Mouse (Mus musculus) urinary bladder, adult 2 months (tissue): Measurements from ENCODE around the gene Zc3h4. TPM values are rescaled to one million over a fixed set of nuclear protein-coding genes. Genes with fewer than 3 reads are reported as not detected.
"Not testable (repeated sequence)": the region's sequence is repeated elsewhere in the genome, so short reads cannot be mapped to it uniquely, and the experiment has no call there.

ENCODE experiments used
- DNase-seq: peaks from one replicate; pipeline ENCODE4 v3.0.0; 2022; ENCODE audit warnings: low spot score
- polyA plus RNA-seq: library from polyadenylated mRNA; depleted of rRNA; stranded (reverse); fragments of >200 nt; gene quantifications from 2 replicates; pipeline ENCODE4 v1.2.3, GENCODE M21; 2012; rRNA removed

Gene Zc3h4
- polyA plus RNA-seq = 23.2 and 29.9 TPM in 2 replicates

DNA sequence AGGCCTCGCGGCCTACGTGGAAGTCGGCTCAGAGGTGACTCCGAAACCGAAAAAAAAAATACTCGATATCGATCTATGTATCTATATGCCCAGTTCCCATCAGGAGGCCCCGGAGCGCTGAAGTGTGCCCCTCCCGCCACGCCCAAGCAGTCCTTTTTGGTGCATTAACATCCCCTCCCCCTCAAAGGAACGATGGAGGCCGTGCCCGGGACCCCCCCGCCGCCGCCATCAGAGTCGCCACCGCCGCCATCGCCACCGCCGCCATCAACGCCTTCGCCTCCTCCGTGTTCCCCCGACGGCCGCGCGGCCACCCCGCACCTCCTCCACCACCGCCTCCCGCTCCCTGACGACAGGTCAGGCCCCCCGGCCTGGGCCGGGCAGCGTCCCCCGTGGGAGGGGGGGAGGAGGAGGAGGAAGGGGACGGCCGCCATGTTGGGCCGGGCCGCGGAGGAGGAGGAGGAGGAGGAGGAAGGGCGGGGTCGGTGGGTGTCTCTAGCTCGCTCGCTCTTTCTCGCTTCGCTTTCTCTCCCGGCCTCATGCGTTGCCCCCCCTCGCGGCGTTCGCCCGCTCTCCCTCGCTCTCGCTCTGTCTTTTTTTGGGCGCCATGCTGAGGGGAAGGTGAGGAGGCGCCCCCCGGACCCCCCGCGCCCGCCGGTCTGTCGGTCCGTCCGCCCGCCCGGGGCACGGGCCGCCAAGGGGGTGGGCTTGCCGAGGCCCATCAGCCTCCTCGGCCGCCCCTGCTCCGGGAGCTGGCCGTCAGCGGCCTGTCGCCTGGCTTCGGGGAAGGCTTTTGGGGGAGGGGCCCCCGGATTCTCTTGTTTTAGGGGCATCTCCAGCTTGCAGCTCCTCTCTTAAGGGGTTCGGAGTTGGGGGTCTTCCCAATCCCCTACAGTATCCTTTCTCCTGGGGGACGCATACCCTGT lies at the start of gene Zc3h4:
Gene Zc3h4 (plus strand): TSS at position 222 of the 923 bp plus-strand sequence.
- peak; percentile 95 for DNase-seq

DNA sequence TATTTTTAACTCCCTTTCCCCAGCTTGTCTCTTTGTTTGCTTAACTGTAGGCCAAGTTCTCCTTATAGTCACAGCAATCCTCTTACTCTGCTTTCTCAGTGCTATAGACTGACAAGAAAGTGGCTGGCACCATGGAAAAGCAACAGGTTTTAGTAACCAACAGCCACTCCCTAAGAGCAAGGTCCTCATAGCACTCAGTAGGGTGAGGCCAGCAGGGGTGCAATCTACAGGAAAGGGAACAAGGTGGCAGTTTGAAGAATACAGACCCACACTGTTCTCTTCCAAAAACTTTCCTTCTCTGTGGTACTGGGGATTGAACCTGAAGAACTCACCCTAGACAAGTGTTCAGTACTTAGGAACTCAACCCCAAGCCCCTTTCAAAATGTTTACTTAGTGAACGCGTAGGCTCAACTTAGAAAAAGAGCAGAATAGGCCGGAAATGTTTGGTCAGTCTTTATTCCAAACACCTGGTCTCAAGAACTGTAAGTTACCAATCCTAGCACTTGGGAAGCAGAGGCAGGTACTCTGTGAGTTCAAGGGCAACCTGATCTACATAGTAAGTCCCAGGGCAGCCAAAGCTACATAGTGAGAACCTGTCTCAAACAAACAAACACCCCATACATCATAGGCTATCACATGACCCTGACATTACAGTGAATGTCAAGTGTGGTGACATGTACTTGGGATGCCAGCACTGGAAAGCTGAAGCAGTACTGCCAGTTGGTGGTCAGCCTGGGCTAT lies 44.7 kb upstream of the Zc3h4 start:
- no peak for DNase-seq

- no peak for DNase-seq
Measured at GRCm38 (mm10) chr7:16357602-16358001, 43.1 kb upstream of the Zc3h4 start.

GRCm38 (mm10) chr7:16364319-16364718 lies 36.4 kb upstream of the Zc3h4 start:
- DNase-seq = no peak

DNA sequence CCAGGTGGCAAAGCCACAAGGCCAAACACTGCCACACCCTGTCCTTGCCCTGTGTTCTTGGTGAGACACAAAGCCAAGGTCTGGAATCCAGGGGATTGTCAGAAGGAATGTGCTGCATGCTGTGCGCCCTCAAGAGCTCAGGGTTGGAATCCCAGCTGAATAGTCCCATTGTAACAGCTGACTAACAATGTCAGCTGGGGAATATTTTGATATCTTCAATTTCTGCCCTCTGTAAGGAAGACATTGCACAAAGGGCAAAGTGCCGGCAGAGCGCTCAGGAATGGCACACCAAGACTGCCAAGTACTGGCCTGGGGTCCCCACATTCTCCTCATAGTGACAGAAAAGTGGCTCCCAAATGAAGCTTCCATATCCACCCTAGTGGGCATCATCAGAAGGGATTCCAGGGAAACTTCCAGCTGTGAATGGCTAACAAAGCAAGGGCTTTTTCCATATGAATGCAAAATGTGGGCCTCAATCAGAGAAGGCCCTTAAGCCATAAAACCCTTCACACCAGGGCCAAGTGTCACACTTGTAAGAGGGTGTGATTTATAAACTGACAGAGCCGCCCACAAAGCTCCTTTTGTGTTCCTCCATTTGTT lies 35.7 kb upstream of the Zc3h4 start:
- no peak for DNase-seq

- DNase-seq = no peak
Measured at GRCm38 (mm10) chr7:16366133-16366646, 34.5 kb upstream of the Zc3h4 start.

DNA sequence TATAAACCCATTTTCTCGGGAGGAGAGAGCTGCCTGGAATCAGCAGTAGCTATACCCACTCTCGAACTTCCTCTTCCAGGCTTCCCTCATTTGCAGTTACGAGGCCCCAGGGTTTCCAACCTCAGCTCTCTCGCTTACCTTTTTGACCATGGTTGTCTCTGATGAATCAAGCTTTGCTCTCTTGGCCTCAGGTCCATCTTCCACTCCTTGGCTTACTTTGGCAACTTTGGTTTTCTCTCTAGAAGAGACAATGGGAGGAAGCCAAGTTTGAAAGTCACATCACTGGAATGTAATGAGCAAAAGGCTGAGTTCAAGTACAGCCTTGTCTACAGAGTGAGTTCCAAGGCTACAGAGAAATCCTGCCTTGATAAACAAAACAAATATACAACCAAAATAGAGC lies 34.0 kb upstream of the Zc3h4 start:
- no peak for DNase-seq

DNA sequence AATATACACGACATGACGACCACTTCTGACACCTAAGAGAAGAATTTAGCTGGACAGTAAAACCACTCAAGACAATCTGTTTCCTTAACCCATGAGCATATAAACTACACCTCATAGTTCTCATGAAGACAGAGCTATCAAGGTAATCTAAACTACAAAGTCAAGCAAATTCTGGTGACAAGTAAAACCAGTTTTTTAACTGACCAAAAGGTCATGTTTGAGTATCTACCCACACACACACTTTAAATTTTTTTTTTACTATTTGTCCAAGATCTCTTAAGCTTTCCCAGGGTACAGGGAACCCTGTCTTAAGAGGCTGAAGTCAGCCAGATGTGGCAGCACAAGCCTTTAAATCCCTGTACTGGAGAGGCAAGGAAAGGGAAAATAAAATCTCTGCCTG lies 31.9 kb upstream of the Zc3h4 start:
- no peak for DNase-seq

DNA sequence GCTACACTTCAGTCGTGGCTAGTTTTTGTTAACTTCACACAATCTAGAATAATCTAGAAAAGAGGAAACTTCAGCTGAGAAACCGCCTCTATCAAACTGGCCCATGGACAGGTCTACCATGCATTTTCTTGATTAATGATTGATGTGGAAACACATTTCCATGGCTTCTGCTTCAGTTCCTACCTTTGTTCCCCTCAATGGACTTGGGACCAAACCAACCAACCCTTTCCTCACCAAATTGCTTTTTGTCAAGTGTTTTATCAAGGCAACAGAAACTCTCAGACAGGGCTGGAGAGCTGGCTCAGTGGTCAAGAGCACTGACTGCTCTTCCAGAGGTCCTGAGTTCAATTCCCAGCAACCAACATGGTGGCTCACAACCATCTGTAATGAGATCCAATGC lies 30.1 kb upstream of the Zc3h4 start:
- no peak for DNase-seq

GRCm38 (mm10) chr7:16373719-16374118 lies 27.0 kb upstream of the Zc3h4 start:
- DNase-seq = no peak

GRCm38 (mm10) chr7:16374989-16375388 lies 25.7 kb upstream of the Zc3h4 start:
- no peak for DNase-seq

GRCm38 (mm10) chr7:16376505-16376904 lies 24.2 kb upstream of the Zc3h4 start:
- DNase-seq = no peak

GRCm38 (mm10) chr7:16387160-16388041 lies 13.3 kb upstream of the Zc3h4 start, which contains the start of gene Sae1:
Gene Sae1 (minus strand): TSS chr7:16387806.
- DNase-seq = peak; percentile 92

DNA sequence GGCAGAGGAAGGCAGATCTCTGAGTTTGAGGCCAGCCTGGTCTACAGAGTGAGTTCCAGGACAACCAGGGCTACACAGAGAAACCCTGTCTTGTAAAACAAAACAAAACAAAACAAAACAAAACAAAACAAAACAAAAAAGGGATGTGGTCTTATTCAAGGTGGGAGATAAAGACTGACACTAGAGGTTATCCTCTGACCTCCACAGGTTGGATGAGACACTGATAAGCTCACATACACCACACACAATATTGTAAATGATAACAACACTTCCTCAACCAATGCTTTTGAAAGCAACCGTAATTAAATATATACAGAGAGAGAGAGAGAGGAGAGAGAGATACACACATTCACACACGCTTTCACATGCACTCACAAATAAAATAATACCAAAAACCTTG lies 10.8 kb upstream of the Zc3h4 start:
- not testable (repeated sequence) for DNase-seq

- DNase-seq = no peak
Measured at GRCm38 (mm10) chr7:16392923-16393322, 7.8 kb upstream of the Zc3h4 start.

DNA sequence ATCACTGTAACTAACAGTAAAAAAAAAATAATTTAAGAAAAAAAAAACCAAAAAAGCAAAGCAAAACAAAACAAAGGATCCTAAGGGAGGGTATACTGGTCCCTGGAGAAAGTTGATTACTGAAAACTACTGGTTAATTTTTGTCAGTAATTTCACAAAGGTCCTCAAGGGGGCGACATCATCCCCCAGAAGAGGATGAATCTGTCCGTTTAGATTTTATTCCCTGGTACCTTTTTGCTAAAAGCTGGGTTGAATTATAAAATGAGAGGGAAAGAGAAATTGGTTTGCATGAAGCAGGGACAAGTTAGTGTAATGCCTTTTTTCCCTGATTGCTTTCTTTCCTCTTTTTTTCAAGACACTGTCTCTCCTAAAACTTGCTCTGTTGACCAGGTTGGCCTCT lies 4.8 kb upstream of the Zc3h4 start:
- no peak for DNase-seq

DNA sequence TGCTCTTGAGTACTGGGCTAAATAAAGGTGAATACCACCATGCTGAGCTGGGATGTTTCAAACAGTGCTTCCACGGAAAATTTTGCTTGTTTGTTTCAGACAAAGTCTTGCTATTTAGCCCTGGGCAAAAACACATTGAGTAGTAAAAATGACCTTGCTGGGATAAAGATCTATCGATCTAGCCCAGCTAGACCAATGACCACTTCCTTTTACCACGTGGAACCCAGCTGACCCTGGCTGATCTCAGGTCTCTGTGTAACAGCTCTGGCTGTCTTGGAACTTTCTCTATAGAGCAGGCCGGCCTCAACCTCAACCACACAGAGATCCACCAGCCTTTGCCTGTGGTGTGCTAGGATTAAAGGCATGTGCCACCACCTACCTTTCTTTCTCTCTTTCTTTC lies 3.2 kb upstream of the Zc3h4 start:
- no peak for DNase-seq

GRCm38 (mm10) chr7:16398387-16399050 lies 2.2 kb upstream of the Zc3h4 start:
- DNase-seq = no peak

DNA sequence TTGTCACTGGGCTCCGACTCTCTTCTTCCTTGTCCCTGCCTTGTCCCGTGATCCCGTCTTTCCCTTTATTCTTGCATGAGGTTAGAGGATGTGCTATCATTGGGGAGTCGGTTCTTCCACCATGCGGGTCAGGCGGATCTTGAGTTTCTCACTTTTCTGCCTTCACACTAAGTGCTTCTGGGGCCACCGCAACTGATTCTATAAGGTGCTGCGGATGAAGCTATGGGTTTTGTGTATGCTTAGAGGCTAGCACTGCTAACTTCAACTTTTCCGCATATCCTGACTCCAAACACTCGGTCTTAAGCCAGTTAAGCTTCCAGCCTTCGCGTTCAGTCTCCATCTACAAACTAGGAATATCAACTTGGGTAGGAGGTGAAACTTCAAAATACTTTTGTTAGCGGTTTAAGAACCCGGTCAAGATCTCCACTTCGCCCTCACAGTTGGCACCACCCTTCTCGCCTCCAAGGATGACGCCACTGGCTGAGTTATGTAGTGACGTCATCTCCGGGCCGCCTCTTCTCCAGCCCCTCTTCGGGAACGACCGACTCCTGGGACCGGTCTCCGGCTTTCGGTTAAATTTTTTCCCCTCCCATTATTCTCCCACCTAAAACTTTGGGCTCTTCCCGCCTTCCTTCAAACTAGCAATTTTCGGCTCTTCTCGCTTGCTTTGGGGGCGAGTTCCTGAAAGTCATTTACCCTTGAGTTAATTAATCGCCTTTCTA lies 1.5 kb upstream of the Zc3h4 start:
- DNase-seq = peak; percentile 84
